Mouse (Mus musculus) urinary bladder, adult 18-20 months (tissue): ENCODE results near the gene Eid3.
A peak's percentile ranks its signal among the peaks of the same experiment; 100 is the strongest.

Experiments
- DNase-seq, 2 experiments: peaks; one replicate each; pipeline ENCODE4 v3.0.0; 2022; ENCODE audit warnings: low spot score in 2 of 2, mixed read lengths in 2 of 2

The Eid3 gene

GRCm38 (mm10) chr10:82866356-82866755, at the start of gene Eid3:
Eid3 (plus strand) TSS chr10:82866626.
- no peak for DNase-seq

GRCm38 (mm10) chr10:82817514-82817913, 48.9 kb upstream of the Eid3 start:
- no peak for DNase-seq

GRCm38 (mm10) chr10:82817936-82818335, 48.5 kb upstream of the Eid3 start:
- DNase-seq, result no peak

DNA sequence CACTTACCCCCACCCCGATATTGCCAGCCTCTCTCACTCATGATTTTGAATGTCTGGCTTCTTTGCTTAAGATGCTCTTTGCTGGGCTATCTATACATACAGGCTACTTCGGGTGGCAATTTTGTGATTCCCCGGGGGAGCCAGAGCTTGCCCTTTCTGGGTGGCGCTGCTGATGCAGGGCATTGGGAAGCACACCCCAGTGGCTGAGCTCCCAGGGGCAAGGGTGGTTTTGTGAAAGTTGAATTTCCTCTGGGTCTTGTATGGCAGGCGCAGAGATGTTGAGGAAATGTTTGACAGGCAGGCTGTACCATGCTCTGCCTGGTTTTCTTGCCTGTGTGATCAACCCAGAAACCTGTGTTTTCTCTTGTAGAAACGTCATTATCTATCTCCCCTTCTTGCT, 47.8 kb upstream of the Eid3 start:
- DNase-seq, result no peak

DNA sequence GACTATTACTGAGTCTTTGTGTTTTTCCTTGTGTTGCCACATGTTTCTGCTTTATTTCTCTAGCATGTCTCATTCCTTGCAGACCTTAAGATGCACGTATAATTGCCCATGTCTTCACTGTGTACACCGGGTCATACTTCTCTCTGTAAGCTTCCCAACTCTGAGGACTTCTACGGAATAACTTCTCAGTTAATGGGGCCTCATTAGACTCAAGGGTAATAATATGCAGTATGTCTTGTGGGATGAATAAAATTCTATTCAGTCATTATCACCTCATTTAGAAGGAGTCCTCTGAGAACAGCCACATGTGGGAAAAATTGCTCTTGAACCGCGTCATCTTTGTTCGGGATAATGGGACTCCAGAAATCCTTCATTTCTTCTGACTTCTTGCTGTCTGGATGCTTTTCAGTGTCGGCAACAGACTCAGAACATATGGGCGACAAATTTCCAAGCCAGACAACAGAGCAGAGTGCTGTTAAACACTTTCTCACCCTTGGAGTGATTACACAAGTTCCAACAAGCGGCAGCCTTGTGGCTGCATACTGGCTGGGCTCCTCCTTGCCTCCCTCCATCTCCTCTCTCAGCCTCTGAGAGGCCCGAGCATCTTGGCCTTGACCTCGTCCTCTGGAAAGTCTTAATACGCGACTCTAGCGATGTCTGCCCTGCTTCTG, 43.2 kb upstream of the Eid3 start:
- DNase-seq, result no peak

DNA sequence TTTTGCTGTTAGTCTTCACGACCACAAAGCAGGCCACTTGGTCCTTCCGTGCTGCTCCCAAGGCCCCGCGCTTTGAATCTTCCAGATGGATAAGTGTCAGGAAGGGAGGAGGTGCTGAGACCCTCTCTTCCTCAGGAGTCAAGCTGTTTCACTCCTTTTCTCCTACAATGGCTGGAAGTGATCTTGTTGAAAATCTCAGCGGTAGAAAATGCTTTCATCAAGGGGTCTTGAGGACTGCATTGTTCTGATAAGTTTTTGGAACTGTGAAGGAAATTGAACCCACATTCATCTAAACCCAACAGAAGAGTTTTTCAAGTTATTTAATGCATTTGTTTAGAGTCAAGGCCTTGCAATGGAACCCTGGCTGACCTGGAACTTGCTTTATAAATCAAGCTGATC, 42.6 kb upstream of the Eid3 start:
- DNase-seq, result no peak

- no peak for DNase-seq
Measured at GRCm38 (mm10) chr10:82824541-82824940, 41.9 kb upstream of the Eid3 start.

- DNase-seq, result no peak
Measured at GRCm38 (mm10) chr10:82826516-82826915, 39.9 kb upstream of the Eid3 start.

DNA sequence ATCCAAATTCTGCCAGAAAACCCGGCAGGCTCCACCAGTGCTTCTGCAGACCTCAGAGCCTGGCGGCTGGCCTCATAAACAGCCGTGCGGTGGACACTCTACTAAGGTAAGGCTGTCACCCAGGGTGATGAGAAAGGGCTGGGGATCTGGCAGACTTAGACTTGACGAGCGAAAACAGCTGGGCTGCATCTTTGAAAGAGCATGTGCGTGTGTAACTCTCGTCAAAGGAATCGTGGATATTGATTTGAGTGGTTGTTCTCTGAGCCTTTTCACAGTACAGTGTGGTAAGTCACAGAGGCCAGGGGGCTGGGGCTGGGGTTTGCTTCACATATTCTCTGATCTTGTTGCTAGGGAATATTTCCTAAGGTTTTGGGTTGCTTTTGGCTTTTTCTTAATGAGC, 32.5 kb upstream of the Eid3 start, which contains the start of gene Txnrd1:
Txnrd1 (plus strand) TSS at position 26 of the 400 bp plus-strand sequence.
- no peak for DNase-seq

GRCm38 (mm10) chr10:82835898-82836297, 30.5 kb upstream of the Eid3 start:
- DNase-seq, result no peak

GRCm38 (mm10) chr10:82838390-82838789, 28.0 kb upstream of the Eid3 start:
- no peak for DNase-seq

DNA sequence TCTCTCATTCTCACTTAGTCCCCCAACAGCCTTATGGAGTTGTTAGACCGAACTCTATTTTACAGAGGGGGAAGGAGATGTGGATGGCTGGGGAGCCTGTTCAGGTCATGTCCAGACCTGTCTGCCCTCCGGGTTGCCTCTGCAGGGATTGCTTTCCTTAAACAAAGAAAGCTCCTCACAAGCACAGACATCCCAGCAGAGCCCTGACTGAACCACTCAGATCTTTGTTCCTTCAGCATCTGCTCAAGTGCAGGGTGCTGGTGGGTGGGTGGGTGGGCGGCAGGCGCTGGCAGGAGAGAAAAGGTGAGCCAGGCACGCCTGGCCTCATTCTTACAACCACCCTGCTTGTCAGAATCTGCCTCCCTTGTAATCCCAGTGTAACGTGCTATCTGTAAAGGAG, 22.3 kb upstream of the Eid3 start:
- no peak for DNase-seq

DNA sequence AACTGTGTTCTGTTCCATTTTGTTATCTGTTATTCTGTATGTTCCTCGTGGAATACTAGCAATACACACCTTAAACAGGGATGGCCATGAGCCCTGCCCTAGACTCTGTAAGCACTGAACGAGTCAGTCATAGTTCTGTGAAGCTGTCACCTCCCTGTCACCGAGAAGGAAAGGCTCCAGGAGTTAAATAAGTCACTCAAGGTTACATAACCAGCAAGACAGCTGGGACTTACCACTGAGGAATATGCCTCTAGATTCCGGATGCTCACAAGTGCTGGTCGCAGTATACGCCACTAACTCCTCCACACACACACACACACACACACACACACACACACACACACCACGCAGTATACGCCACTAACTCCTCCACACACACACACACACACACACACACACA, 21.7 kb upstream of the Eid3 start:
- DNase-seq, result no peak

DNA sequence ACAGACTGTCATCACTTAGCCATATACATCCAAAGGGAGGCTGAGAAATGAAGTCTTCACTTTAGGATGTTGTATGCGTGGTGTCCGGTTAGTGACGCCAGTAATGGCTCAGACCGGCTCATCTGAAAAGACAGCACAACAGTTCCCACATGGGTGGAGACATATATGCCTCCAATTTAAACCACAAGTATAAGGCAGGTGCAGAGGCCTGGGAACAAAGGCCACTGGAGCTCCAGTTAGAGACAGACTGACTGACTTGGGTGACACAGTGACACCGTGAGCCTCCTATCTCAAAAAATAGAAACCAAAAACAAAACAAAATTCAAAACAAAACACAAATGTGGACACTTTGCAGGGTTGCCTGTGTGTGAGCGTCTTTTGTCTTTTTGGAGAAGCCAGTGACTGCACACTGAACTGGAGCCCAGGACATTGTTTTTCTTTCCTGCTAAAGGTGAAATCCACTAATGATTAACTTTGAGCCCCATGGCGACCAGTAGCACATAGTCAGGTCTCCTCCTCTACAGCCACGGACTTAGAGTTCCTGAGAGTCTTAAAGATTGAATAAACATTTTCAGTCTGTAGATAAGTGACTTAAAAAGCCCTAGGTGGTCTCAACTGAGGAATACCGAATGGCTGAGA, 18.5 kb upstream of the Eid3 start:
- DNase-seq, result no peak

DNA sequence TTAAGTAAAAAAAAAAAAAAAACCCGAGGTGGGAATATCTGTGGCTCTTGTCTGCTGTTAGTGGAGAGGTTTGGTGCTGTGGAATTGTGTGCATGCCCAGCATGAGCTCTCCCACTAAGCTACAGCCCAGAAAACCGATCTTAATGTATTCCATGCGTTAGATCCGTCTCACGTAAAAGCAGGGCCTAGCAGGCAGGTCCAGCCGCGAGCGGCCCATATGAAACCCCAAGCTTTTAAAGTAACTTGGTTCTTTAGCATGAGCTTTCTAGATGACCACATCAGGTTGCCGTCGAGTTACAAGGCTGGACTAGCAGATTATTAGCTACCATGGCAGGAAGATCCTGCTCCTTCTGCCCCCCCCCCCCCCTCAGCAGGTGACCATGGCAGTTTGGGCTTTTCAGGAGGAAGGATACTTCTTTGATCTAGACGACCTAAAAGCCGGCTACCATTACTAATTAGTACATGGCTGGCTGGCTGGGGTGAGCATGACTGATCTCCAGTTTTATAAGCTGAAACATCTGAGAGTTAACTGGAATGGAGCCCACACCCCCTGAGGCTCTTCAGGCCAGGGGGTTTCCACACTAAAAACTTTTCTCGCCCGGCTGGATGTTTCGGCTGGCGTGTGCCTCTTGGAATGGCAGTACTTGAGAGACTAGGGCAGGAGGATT, 16.6 kb upstream of the Eid3 start:
- DNase-seq, result no peak

GRCm38 (mm10) chr10:82850354-82850752, 16.1 kb upstream of the Eid3 start:
- DNase-seq, result no peak

DNA sequence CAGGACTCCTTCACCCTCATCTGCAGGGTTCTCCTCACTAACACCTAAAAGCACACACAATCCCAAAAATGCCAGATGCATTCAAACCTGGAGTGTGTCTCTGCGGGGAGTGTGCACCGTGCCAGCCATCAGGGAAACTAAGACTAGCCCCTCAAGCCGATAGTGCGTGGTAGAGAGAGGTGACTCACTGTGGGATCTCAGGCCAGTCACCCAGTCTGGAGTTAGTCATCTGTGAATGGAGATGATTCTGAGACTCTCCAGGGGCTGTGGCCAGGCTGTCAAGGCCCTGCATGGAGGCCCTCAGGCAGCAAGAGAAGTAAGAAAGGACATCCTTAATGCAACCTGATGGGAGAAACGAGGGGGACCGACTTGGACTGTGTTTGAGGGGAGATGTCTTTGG, 14.7 kb upstream of the Eid3 start:
- no peak for DNase-seq

DNA sequence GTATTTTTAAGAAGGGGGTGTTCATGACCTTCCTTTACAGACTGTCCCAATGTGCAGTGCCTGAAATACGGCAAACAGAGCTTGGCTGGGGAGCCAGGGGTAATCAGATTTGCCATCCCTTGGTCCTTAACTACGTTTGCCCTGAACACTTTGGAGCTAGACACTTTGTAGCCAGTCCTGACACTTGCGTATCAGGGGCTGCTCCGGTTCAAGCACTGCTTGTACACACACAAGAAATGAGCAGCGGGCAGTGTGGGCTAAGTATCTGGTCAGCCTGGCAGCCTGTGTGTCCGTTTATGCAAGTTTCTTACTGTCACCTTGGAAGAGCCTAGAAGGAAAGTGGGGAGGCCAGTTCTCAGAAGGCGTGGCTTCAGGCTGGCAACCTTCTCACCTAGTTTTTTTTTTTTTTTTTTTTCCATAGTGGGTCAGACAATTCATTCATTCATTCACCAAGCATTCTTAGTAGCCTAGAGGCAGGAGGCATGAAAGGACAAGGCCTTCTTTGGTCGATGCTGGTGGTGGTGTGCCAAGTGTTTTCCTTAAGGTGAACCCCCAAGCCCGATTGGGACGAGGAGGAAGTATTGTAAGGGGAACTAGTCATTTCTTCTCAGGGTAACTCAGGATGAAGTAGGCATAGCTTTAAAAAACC, 8.3 kb upstream of the Eid3 start:
- DNase-seq, result peak in 1 of 2 experiments; percentile 28

- peak; percentile 88 to 90 for DNase-seq
Measured at GRCm38 (mm10) chr10:82858691-82859532, 7.5 kb upstream of the Eid3 start.

DNA sequence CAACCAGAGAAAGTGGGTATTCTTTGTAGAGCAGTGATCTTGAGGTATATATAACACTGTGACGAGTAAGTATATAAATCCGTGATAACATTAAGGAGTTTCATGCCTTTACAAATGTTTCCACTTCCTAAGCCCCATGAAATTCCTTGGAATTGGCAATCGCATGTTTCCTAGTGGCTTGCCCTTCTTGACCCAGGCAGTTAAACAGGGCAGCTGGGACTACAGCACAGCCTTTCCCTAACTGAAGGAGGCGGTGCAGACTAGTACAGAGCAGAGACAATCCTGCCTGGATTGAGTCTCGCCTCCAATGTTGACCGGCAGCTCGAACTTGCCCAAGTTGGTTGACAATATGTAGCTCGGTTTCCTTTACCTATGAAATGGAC, 6.9 kb upstream of the Eid3 start:
- DNase-seq, result no peak

- peak; percentile 66 to 82 for DNase-seq
Measured at GRCm38 (mm10) chr10:82860181-82860928, 6.1 kb upstream of the Eid3 start.
